Mouse (Mus musculus) neural tube, embryonic 13.5 days (tissue): ENCODE measurements at regions not wholly inside any gene's neighbourhood (a gene's known extent, or its start where the extent isn't known, plus 50 kb on each side); places are given as distances from the start of the nearest gene placed in this dataset.
"Not testable (repeated sequence)": the region's sequence is repeated elsewhere in the genome, so short reads cannot be mapped to it uniquely, and the experiment has no call there.

Experiments
- ATAC-seq: fragments of 200-750 bp; cut with Nextera tagmentation; 2 replicates; pipeline ENCODE4 v1.8.0; 2017; ENCODE audit warnings: low read depth, mild to moderate bottlenecking, moderate TSS enrichment, moderate library complexity
- H3K27ac ChIP-seq: fragments of 300-500 bp; sonication (generic); replicated peaks from 2 replicates; pipeline ENCODE4 v1.5.1; 2015; ENCODE audit warnings: moderate library complexity, mild to moderate bottlenecking, inconsistent platforms
- H3K27me3 ChIP-seq: fragments of 300-500 bp; sonication (generic); 2 replicates; pipeline ENCODE4 v1.6.1; 2015; ENCODE audit warnings: mild to moderate bottlenecking, inconsistent platforms
- H3K36me3 ChIP-seq: fragments of 300-500 bp; sonication (generic); 2 replicates; pipeline ENCODE4 v1.6.1; 2015; ENCODE audit warnings: mild to moderate bottlenecking, inconsistent platforms
- H3K4me1 ChIP-seq: fragments of 300-500 bp; sonication (generic); replicated peaks from 2 replicates; pipeline ENCODE4 v1.6.1; 2015; ENCODE audit warnings: inconsistent platforms
- H3K4me2 ChIP-seq: fragments of 300-500 bp; sonication (generic); 2 replicates; pipeline ENCODE4 v1.6.1; 2015; ENCODE audit warnings: inconsistent platforms, mild to moderate bottlenecking, moderate library complexity
- H3K4me3 ChIP-seq: fragments of 300-500 bp; sonication (generic); 2 replicates; pipeline ENCODE4 v1.5.1; 2015; ENCODE audit warnings: mild to moderate bottlenecking, inconsistent platforms
- H3K9ac ChIP-seq: fragments of 300-500 bp; sonication (generic); 2 replicates; pipeline ENCODE4 v1.6.1; 2015; ENCODE audit warnings: moderate library complexity, mild to moderate bottlenecking, inconsistent platforms
- H3K9me3 ChIP-seq: fragments of 300-500 bp; sonication (generic); 2 replicates; pipeline ENCODE4 v1.6.1; 2016; ENCODE audit warnings: inconsistent platforms
- WGBS: fragments of 180-500 bp; shearing (Covaris S2); methylation state at CpG from one replicate; pipeline ENCODE4 v1.1.7; 2015; 5-methylcytosine and 5-hydroxymethylcytosine counted together

DNA sequence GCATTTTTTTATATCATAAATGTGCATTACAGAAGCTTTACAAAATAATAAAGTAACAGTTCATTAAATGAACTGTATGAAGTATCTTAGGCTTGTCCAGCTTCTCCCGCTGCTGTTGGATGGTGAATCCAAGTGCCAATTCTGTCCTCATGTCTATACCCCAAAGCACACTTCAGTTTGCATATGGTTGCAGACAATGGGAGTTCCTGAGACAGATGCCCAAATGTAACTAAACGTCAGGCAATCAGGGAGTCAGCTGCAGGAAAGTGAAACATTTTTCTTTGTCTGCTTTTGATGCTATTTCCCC is 859.4 kb upstream of the Mms22l start:
- ATAC-seq = peak; percentile 80
- WGBS = 23% methylated on average over 2 of the region's 2 CpGs
- Histone ChIP-seq H3K4me2 (peak overlapping the region; percentile 39), H3K9ac (no peak overlapping the region), H3K36me3 (no peaks in the 10 kb centered on the region), H3K27ac (peak overlapping the region; percentile 82), H3K4me3 (no peak overlapping the region), H3K9me3 (no peaks in the 10 kb centered on the region), H3K27me3 (no peaks in the 10 kb centered on the region), H3K4me1 (peaks cover 13% of the 10 kb centered on the region)

DNA sequence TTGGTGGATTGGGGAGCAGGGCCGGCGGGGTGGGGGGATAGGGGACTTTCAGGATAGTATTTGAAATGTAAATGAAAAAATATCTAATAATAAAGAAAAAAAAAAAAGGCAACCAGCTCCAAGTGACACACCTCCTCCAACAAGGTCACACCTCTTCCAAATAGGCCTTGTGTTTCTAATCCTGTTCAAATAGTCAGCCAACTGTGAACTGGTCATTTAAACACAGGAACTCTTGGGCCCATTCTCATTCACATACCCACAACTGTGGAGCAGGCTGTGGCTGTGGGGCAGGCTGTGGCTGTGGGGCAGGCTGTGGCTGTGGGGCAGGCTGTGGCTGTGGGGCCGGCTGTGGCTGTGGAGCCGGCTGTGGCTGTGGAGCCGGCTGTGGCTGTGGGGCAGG is 839.6 kb upstream of the Mms22l start:
- not testable (repeated sequence) for H3K4me2 ChIP-seq, H3K27ac ChIP-seq, H3K4me3 ChIP-seq, H3K9ac ChIP-seq, H3K27me3 ChIP-seq, H3K4me1 ChIP-seq, H3K36me3 ChIP-seq, ATAC-seq, H3K9me3 ChIP-seq
- WGBS = 94% methylated on average over 5 of the region's 5 CpGs

- Histone ChIP-seq H3K36me3 (no peaks in the 10 kb centered on the region), H3K4me1 (no peaks in the 10 kb centered on the region), H3K4me3 (no peak overlapping the region), H3K9me3 (no peaks in the 10 kb centered on the region), H3K4me2 (no peak overlapping the region), H3K27ac (no peak overlapping the region), H3K27me3 (no peaks in the 10 kb centered on the region), H3K9ac (no peak overlapping the region)
- WGBS = 85% methylated on average over 2 of the region's 2 CpGs
- ATAC-seq = no peak
Measured at GRCm38 (mm10) chr4:23668896-23669295, 827.4 kb upstream of the Mms22l start.

DNA sequence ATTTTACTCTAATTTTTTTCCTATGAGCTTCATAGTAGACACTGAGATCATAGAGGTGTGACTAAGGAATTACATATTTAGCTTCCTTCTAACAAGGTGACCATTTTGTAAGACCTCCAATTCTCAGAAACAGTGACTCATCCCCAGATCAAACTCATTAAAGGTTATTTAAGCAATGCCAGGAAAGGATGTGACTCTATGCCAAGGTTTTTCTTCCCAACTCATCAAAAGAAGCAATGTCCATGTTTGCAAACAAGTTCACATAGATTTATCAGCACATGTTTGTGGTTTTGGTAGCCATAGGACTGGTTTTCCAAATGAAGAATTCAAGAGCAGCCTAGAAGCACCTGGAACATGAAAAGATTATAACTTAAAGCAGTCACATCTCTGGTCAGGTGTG is 792.6 kb upstream of the Mms22l start:
- no peak for ATAC-seq
- H3K4me1 ChIP-seq = no peaks in the 10 kb centered on the region
- H3K4me3 ChIP-seq = no peak overlapping the region
- no peak overlapping the region for H3K9ac ChIP-seq
- no peaks in the 10 kb centered on the region for H3K9me3 ChIP-seq
- H3K27ac ChIP-seq = no peak overlapping the region
- no peaks in the 10 kb centered on the region for H3K36me3 ChIP-seq
- no peak overlapping the region for H3K4me2 ChIP-seq
- no peaks in the 10 kb centered on the region for H3K27me3 ChIP-seq

- no peak for ATAC-seq
- no peaks in the 10 kb centered on the region for H3K36me3 ChIP-seq
- 81% methylated on average over 2 of the region's 2 CpGs for WGBS
- no peak overlapping the region for H3K9ac ChIP-seq
- no peak overlapping the region for H3K27ac ChIP-seq
- H3K27me3 ChIP-seq = no peaks in the 10 kb centered on the region
- H3K4me1 ChIP-seq = no peaks in the 10 kb centered on the region
- H3K4me2 ChIP-seq = no peak overlapping the region
- no peak overlapping the region for H3K4me3 ChIP-seq
- H3K9me3 ChIP-seq = no peaks in the 10 kb centered on the region
Measured at GRCm38 (mm10) chr4:23710716-23711115, 785.5 kb upstream of the Mms22l start.

GRCm38 (mm10) chr4:23713781-23714415 is 782.4 kb upstream of the Mms22l start:
- no peaks in the 10 kb centered on the region for H3K4me1 ChIP-seq
- 73% methylated on average over 8 of the region's 8 CpGs for WGBS
- H3K4me2 ChIP-seq = no peak overlapping the region
- H3K27me3 ChIP-seq = no peaks in the 10 kb centered on the region
- H3K36me3 ChIP-seq = no peaks in the 10 kb centered on the region
- no peaks in the 10 kb centered on the region for H3K9me3 ChIP-seq
- H3K9ac ChIP-seq = no peak overlapping the region
- no peak; the same call in 1 of the 2 replicates for ATAC-seq
- H3K27ac ChIP-seq = no peak overlapping the region
- H3K4me3 ChIP-seq = no peak overlapping the region

DNA sequence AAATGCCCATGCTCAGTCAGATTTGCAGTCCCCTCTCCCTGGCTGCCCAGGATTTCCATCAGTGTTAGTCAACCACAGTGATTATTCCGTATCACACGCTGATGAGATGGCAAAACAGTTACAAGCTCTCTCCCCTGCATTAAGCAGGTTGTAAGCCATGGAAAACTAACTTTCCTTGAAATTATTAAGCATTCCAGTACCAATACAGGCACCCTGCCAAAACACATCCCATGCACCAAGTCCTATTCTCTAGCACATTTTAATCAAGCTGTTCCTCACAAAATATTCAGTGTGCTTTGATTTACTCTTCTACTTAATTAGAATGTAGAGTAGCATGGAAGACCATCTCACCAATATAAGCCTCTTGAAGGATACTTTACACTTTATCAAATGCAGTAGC is 768.4 kb upstream of the Mms22l start:
- H3K9ac ChIP-seq = no peak overlapping the region
- H3K27me3 ChIP-seq = no peaks in the 10 kb centered on the region
- no peaks in the 10 kb centered on the region for H3K36me3 ChIP-seq
- 61% methylated on average over 2 of the region's 2 CpGs for WGBS
- no peak overlapping the region for H3K4me2 ChIP-seq
- no peak overlapping the region for H3K4me3 ChIP-seq
- ATAC-seq = no peak
- H3K9me3 ChIP-seq = no peaks in the 10 kb centered on the region
- H3K27ac ChIP-seq = no peak overlapping the region
- peaks cover 6% of the 10 kb centered on the region; the same call in 1 of the 2 replicates for H3K4me1 ChIP-seq

DNA sequence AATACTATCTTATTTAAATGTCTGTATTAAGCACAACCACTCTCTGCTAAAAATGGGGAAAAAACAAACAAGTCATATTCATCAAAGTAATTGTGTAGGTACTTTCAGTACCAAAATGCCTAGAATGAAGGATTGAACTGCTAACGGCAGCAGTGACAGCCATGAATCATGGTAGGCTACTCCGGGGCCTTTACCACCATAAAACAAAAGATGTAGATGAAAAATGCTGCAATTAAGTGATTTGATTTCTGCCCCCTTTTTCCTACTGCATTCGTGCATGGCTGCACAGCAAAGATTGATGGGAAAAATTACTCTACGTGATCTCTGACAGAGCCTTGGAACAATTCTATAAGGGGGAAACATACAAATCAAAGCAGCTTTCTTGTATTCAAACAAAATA is 763.8 kb upstream of the Mms22l start:
- Histone ChIP-seq H3K27ac (no peak overlapping the region), H3K4me3 (no peak overlapping the region), H3K4me2 (no peak overlapping the region), H3K27me3 (no peaks in the 10 kb centered on the region), H3K36me3 (no peaks in the 10 kb centered on the region), H3K9ac (no peak overlapping the region), H3K9me3 (no peaks in the 10 kb centered on the region), H3K4me1 (peaks cover 6% of the 10 kb centered on the region; the same call in 1 of the 2 replicates)
- peak; percentile 50; the same call in 1 of the 2 replicates for ATAC-seq
- 22% methylated on average over 4 of the region's 4 CpGs for WGBS

DNA sequence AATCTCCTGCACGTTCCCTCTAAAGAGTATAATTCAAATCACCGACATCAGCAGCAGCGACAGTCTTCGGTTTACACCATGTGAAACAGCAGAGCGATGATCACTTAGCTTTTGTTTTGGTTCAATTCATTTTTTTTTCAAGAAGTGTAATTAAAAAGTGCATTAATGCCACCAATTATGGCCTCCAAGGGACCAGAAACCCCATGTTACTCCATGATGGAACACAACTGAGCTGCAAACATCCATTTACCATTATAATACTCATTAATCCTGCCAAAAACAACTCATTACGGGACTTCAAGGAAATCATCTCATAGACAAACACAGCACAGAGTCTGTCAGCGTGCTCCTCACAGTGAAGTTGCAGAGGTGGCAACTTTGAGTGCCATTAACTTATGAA is 752.2 kb upstream of the Mms22l start:
- H3K27ac ChIP-seq = no peak overlapping the region
- no peaks in the 10 kb centered on the region for H3K9me3 ChIP-seq
- H3K27me3 ChIP-seq = no peaks in the 10 kb centered on the region
- H3K36me3 ChIP-seq = no peaks in the 10 kb centered on the region
- no peaks in the 10 kb centered on the region for H3K4me1 ChIP-seq
- H3K9ac ChIP-seq = no peak overlapping the region
- WGBS = 30% methylated on average over 7 of the region's 7 CpGs
- ATAC-seq = peak; percentile 63; the same call in 1 of the 2 replicates
- H3K4me2 ChIP-seq = peak overlapping the region; percentile 30; the same call in 1 of the 2 replicates
- H3K4me3 ChIP-seq = no peak overlapping the region

DNA sequence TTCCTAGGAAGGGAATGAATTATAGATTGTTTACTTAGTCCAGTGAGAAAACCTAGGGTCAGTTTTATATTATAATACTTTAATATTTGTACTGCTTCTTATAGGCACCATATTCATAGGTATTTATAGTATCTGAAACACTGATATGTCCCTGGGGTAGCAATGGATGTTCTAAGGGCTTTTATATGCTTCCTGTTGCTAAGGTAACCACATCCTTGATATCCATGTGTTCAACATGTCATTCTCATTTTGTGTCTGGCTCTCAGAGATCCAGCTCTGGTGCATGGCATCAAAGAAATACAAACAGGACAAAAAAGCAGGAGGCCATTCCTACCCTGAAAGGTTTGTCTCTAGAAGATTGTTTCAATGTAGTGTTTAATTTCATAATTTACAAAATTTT is 738.2 kb upstream of the Mms22l start:
- Histone ChIP-seq H3K9ac (no peak overlapping the region), H3K4me3 (no peak overlapping the region), H3K9me3 (no peaks in the 10 kb centered on the region), H3K4me2 (no peak overlapping the region), H3K36me3 (no peaks in the 10 kb centered on the region), H3K4me1 (peaks cover 16% of the 10 kb centered on the region), H3K27ac (no peak overlapping the region), H3K27me3 (no peaks in the 10 kb centered on the region)
- no peak for ATAC-seq

- H3K27me3 ChIP-seq = no peaks in the 10 kb centered on the region
- 31% methylated on average over 4 of the region's 4 CpGs for WGBS
- H3K27ac ChIP-seq = peak overlapping the region; percentile 46; the same call in 1 of the 2 replicates
- H3K4me2 ChIP-seq = 0 out of 2 replicates have a peak overlapping the region, but pooled peaks have one; percentile 4
- peak; percentile 93 for ATAC-seq
- H3K4me3 ChIP-seq = no peak overlapping the region
- H3K9me3 ChIP-seq = no peaks in the 10 kb centered on the region
- no peak overlapping the region for H3K9ac ChIP-seq
- H3K4me1 ChIP-seq = peaks cover 11% of the 10 kb centered on the region
- no peaks in the 10 kb centered on the region for H3K36me3 ChIP-seq
Measured at GRCm38 (mm10) chr4:23787417-23788204, 708.6 kb upstream of the Mms22l start.

DNA sequence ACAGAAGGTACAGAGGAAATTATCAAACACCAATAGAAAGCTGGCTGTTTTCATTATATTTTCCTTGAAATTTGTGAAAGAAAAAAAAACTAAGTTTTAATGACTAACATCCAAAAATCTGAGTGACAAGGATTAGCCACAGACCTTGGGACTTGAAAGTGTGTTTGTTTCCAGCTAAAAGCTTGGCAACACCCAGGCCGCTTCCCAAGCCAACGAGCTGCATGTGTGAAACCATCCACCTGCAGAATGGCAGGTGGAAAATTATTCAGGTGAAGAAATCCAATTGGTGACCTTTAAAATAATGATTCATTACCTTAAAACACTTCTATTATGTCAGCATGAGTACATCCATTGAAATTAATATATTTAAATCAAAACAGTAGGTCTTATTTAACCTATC is 672.7 kb upstream of the Mms22l start:
- Histone ChIP-seq H3K9ac (no peak overlapping the region), H3K4me2 (no peak overlapping the region), H3K27me3 (no peaks in the 10 kb centered on the region), H3K27ac (no peak overlapping the region), H3K4me1 (no peaks in the 10 kb centered on the region), H3K4me3 (no peak overlapping the region), H3K9me3 (no peaks in the 10 kb centered on the region), H3K36me3 (no peaks in the 10 kb centered on the region)
- WGBS = 92% methylated on average over 2 of the region's 2 CpGs
- ATAC-seq = no peak

- Histone ChIP-seq H3K27ac (no peak overlapping the region), H3K9ac (no peak overlapping the region), H3K4me2 (no peak overlapping the region), H3K4me3 (no peak overlapping the region), H3K4me1 (no peaks in the 10 kb centered on the region), H3K27me3 (no peaks in the 10 kb centered on the region), H3K36me3 (no peaks in the 10 kb centered on the region), H3K9me3 (no peaks in the 10 kb centered on the region)
- ATAC-seq = no peak
- WGBS = 5% methylated on average over 2 of the region's 2 CpGs
Measured at GRCm38 (mm10) chr4:23826885-23827284, 669.4 kb upstream of the Mms22l start.
